Mouse (Mus musculus) left cerebral cortex, postnatal 10 days (tissue): ENCODE measurements around the gene Rabl6. TPM values are rescaled to one million over a fixed set of nuclear protein-coding genes. Genes with fewer than 3 reads are reported as not detected.

Experiments used
- DNase-seq, 2 experiments: peaks; one replicate each; pipeline ENCODE4 v3.0.0; 2021 to 2022; ENCODE audit warnings: low spot score in 2 of 2, mixed read lengths in 1 of 2; ENCODE audit errors: extremely low spot score in 1 of 2
- intact Hi-C: fragments of 180-260 bp; cut with DNase I; formaldehyde crosslinking; loops from one replicate; pipeline ENCODE4 v1.15.1; 2025
- total RNA-seq, 2 experiments: library from RNA; stranded (reverse); gene quantifications; 2 replicates each; pipeline ENCODE4 v1.2.3; 2021

Gene Rabl6
- total RNA-seq, 2 experiments from 2014 or later, result 81.8 to 96.7 TPM

- peak in 1 of 2 experiments; percentile 59 for DNase-seq
- intact Hi-C loops, result no loop called here
Measured at GRCm38 (mm10) chr2:25577951-25578795, 30.1 kb downstream of the Rabl6 start.

- intact Hi-C loops, result no loop called here
- DNase-seq, result peak in 1 of 2 experiments; percentile 57
Measured at GRCm38 (mm10) chr2:25576965-25577891, 31.1 kb downstream of the Rabl6 start.

GRCm38 (mm10) chr2:25576028-25576850, 32.1 kb downstream of the Rabl6 start:
- intact Hi-C loops, result no loop called here
- DNase-seq, result no peak

GRCm38 (mm10) chr2:25575432-25576027, 32.8 kb downstream of the Rabl6 start:
- intact Hi-C loops, result no loop called here
- peak in 1 of 2 experiments; percentile 72 for DNase-seq

- DNase-seq, result peak; percentile 96 to 98
- intact Hi-C loops, result no loop called here
Measured at GRCm38 (mm10) chr2:25574579-25575431, 33.5 kb downstream of the Rabl6 start, which contains the start of the genes Mamdc4 and Phpt1. Mamdc4 (minus strand) TSS chr2:25574845. Phpt1 (minus strand) TSS chr2:25575224.

- intact Hi-C loops, result no loop called here
- DNase-seq, result peak in 1 of 2 experiments; percentile 40
Measured at GRCm38 (mm10) chr2:25574136-25574535, 34.2 kb downstream of the Rabl6 start.

GRCm38 (mm10) chr2:25573068-25573467, 35.3 kb downstream of the Rabl6 start:
- intact Hi-C loops, result no loop called here
- DNase-seq, result no peak

GRCm38 (mm10) chr2:25571221-25571620, 37.1 kb downstream of the Rabl6 start:
- DNase-seq, result no peak
- intact Hi-C loops, result no loop called here

- DNase-seq, result no peak
- intact Hi-C loops, result no loop called here
Measured at GRCm38 (mm10) chr2:25569323-25569722, 39.0 kb downstream of the Rabl6 start.

- peak in 1 of 2 experiments; percentile 19 for DNase-seq
- intact Hi-C loops, result no loop called here
Measured at GRCm38 (mm10) chr2:25568473-25569019, 39.8 kb downstream of the Rabl6 start.

- peak in 1 of 2 experiments; percentile 38 for DNase-seq
- intact Hi-C loops, result no loop called here
Measured at GRCm38 (mm10) chr2:25566558-25566957, 41.8 kb downstream of the Rabl6 start.

- peak in 1 of 2 experiments; percentile 25 for DNase-seq
- intact Hi-C loops, result no loop called here
Measured at GRCm38 (mm10) chr2:25565741-25566140, 42.6 kb downstream of the Rabl6 start.

- DNase-seq, result no peak
Measured at GRCm38 (mm10) chr2:25561946-25562345, 46.4 kb downstream of the Rabl6 start.

GRCm38 (mm10) chr2:25560551-25560950, 47.8 kb downstream of the Rabl6 start:
- DNase-seq, result no peak
- intact Hi-C loops, result no loop called here

More at GRCm38 (mm10) chr2:25561946-25562345, 46.4 kb downstream of the Rabl6 start:
- intact Hi-C loops, result no loop called here

- DNase-seq, result no peak
- intact Hi-C loops, result no loop called here
Measured at GRCm38 (mm10) chr2:25558774-25559173, 49.5 kb downstream of the Rabl6 start.

GRCm38 (mm10) chr2:25557964-25558360, 50.4 kb downstream of the Rabl6 start:
- intact Hi-C loops, result no loop called here
- DNase-seq, result no peak
